Mouse (Mus musculus) forebrain, embryonic 15.5 days (tissue): Measurements from ENCODE around the gene 1700029J07Rik. TPM values are rescaled to one million over a fixed set of nuclear protein-coding genes. Genes with fewer than 3 reads are reported as not detected.

Experiments used
- ATAC-seq: fragments of 200-750 bp; cut with Nextera tagmentation; replicated peaks from 2 replicates; pipeline ENCODE4 v1.8.0; 2017; ENCODE audit warnings: mild to moderate bottlenecking, moderate TSS enrichment, moderate library complexity
- H3K27ac ChIP-seq: fragments of 300-500 bp; sonication (generic); replicated peaks from 2 replicates; pipeline ENCODE4 v1.5.1; 2015; ENCODE audit warnings: mild to moderate bottlenecking, inconsistent platforms
- H3K27me3 ChIP-seq: fragments of 300-500 bp; sonication (generic); 2 replicates; pipeline ENCODE4 v1.6.1; 2015; ENCODE audit warnings: inconsistent platforms
- H3K36me3 ChIP-seq: fragments of 300-500 bp; sonication (generic); 2 replicates; pipeline ENCODE4 v1.6.1; 2015; ENCODE audit warnings: mild to moderate bottlenecking, inconsistent platforms
- H3K4me1 ChIP-seq: fragments of 300-500 bp; sonication (generic); 2 replicates; pipeline ENCODE4 v1.6.1; 2015; ENCODE audit warnings: inconsistent platforms
- H3K4me2 ChIP-seq: fragments of 300-500 bp; sonication (generic); replicated peaks from 2 replicates; pipeline ENCODE4 v1.6.1; 2015; ENCODE audit warnings: mild to moderate bottlenecking, inconsistent platforms
- H3K4me3 ChIP-seq: fragments of 300-500 bp; sonication (generic); 2 replicates; pipeline ENCODE4 v1.5.1; 2015; ENCODE audit warnings: mild to moderate bottlenecking, inconsistent platforms
- H3K9ac ChIP-seq: fragments of 300-500 bp; sonication (generic); replicated peaks from 2 replicates; pipeline ENCODE4 v1.6.1; 2015; ENCODE audit warnings: mild to moderate bottlenecking, inconsistent platforms
- H3K9me3 ChIP-seq: fragments of 300-500 bp; sonication (generic); 2 replicates; pipeline ENCODE4 v1.6.1; 2016; ENCODE audit warnings: inconsistent platforms
- WGBS: fragments of 180-500 bp; shearing (Covaris S2); methylation state at CpG from one replicate; pipeline ENCODE4 v1.1.7; 2015; ENCODE audit warnings: mixed read lengths; 5-methylcytosine and 5-hydroxymethylcytosine counted together
- polyA plus RNA-seq: library from polyadenylated mRNA; unstranded; fragments of >200 nt; fragmentation: Nextera tagmentation; extraction: Ambion mirVana; gene quantifications from 2 replicates; pipeline ENCODE4 v1.2.1, GENCODE M21; 2015

1700029J07Rik gene
- polyA plus RNA-seq, 1 experiment from 2014 or later: 4.4 TPM

- Histone ChIP-seq H3K9me3 (no peaks in the 10 kb centered on the region), H3K27me3 (peaks cover 3% of the 10 kb centered on the region; the same call in 1 of the 2 replicates), H3K9ac (peak within 1 kb of the TSS; percentile 41), H3K4me1 (0 out of 2 replicates have a peak, but pooled peaks cover 7% of the 10 kb centered on the region), H3K27ac (no peak within 1 kb of the TSS), H3K4me2 (peak within 1 kb of the TSS; percentile 54), H3K4me3 (peak within 1 kb of the TSS; percentile 44), H3K36me3 (no peaks in the 10 kb centered on the region)
- under 1% methylated on average over 23 of the region's 23 CpGs for WGBS
- ATAC-seq: peak; percentile 95
These were observed 40.5 kb downstream of the 1700029J07Rik start, which contains the start of gene Ccdc110 for GRCm38 (mm10) chr8:45934582-45935014. Ccdc110 (plus strand) TSS chr8:45934619.

DNA sequence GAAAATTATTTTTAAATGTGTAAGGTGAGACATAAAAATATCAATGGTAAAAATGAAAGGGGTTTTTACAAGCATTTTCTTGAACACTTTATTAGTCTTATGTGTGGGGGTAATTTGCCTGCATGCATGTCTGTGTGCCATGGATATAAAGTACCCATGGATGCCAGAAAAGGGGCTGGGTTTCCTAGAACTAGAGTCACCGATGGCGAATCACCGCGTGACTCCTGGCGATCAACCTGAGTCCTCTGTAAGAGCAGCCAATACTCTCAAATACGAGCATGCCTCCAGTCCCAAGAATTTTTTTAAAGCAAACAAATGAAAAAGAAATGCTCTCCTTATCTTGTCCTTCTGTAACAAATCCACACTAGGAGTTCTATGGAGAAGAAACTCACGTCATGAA lies 52.9 kb downstream of the 1700029J07Rik start:
- Histone ChIP-seq H3K9me3 (no peaks in the 10 kb centered on the region), H3K36me3 (no peaks in the 10 kb centered on the region), H3K4me1 (no peaks in the 10 kb centered on the region), H3K27me3 (no peaks in the 10 kb centered on the region), H3K27ac (no peak overlapping the region), H3K4me2 (no peak overlapping the region), H3K4me3 (no peak overlapping the region), H3K9ac (no peak overlapping the region)
- no peak for ATAC-seq
- 94% methylated on average over 7 of the region's 7 CpGs for WGBS

DNA sequence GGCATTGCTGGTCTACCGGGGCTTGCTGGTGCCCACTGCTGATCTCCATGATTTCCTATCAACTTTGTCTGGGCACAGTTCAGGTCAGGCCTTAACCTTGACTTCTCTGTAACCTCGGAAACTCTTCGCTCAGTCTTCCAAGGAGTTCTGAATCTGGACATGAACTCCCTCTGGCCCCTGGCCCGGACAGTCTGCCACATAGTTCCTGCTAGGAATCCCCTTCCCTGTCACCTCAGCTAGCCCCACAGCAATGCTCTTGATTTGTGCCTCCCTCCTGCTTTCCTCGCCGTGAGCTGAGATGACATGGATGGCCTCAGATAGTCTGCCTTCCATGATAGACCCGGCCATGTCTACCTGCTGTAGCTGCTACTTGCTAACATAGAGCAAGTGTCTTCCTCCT lies 54.7 kb downstream of the 1700029J07Rik start:
- no peaks in the 10 kb centered on the region for H3K4me1 ChIP-seq
- no peak overlapping the region for H3K4me2 ChIP-seq
- no peaks in the 10 kb centered on the region for H3K27me3 ChIP-seq
- H3K9ac ChIP-seq: no peak overlapping the region
- ATAC-seq: no peak
- H3K9me3 ChIP-seq: no peaks in the 10 kb centered on the region
- no peak overlapping the region for H3K4me3 ChIP-seq
- 96% methylated on average over 7 of the region's 7 CpGs for WGBS
- H3K36me3 ChIP-seq: no peaks in the 10 kb centered on the region
- no peak overlapping the region for H3K27ac ChIP-seq

GRCm38 (mm10) chr8:45918891-45919290 lies 56.2 kb downstream of the 1700029J07Rik start:
- H3K4me1 ChIP-seq: no peaks in the 10 kb centered on the region
- no peak for ATAC-seq
- WGBS: 83% methylated on average over 15 of the region's 15 CpGs
- H3K27ac ChIP-seq: no peak overlapping the region
- no peak overlapping the region for H3K4me3 ChIP-seq
- H3K9ac ChIP-seq: no peak overlapping the region
- no peaks in the 10 kb centered on the region for H3K9me3 ChIP-seq
- no peaks in the 10 kb centered on the region for H3K27me3 ChIP-seq
- H3K36me3 ChIP-seq: no peaks in the 10 kb centered on the region
- H3K4me2 ChIP-seq: no peak overlapping the region

GRCm38 (mm10) chr8:45917040-45917679 lies 57.9 kb downstream of the 1700029J07Rik start:
- WGBS: 80% methylated on average over 20 of the region's 20 CpGs
- Histone ChIP-seq H3K9me3 (no peaks in the 10 kb centered on the region), H3K9ac (no peak overlapping the region), H3K27me3 (no peaks in the 10 kb centered on the region), H3K4me3 (no peak overlapping the region), H3K4me2 (no peak overlapping the region), H3K27ac (no peak overlapping the region), H3K36me3 (no peaks in the 10 kb centered on the region), H3K4me1 (no peaks in the 10 kb centered on the region)
- ATAC-seq: no peak

DNA sequence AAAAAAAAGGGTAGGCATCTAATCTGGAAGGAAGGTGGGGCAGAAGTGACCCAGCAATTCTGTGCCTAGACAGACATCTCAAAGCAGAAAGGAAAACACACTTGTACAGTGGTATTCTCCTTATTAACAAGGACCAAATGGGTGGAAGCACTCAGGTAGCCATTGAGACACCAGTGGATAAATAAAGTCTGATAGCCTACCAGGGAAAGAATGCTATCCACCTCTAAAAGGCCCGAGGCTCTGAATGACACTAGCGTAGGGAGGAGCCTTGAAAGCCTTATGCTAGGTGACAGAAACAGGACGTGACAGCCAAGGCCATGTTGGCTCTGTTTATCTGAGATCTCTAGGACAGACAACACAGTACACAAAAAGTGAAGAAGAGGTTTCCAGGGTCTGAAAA lies 58.6 kb downstream of the 1700029J07Rik start:
- no peak overlapping the region for H3K4me2 ChIP-seq
- no peak for ATAC-seq
- WGBS: 87% methylated on average over 3 of the region's 3 CpGs
- no peaks in the 10 kb centered on the region for H3K36me3 ChIP-seq
- no peaks in the 10 kb centered on the region for H3K27me3 ChIP-seq
- H3K4me3 ChIP-seq: no peak overlapping the region
- no peak overlapping the region for H3K27ac ChIP-seq
- H3K4me1 ChIP-seq: no peaks in the 10 kb centered on the region
- no peak overlapping the region for H3K9ac ChIP-seq
- H3K9me3 ChIP-seq: no peaks in the 10 kb centered on the region

- Histone ChIP-seq H3K4me3 (no peak overlapping the region), H3K4me1 (no peaks in the 10 kb centered on the region), H3K9ac (no peak overlapping the region), H3K27ac (no peak overlapping the region), H3K27me3 (no peaks in the 10 kb centered on the region), H3K4me2 (no peak overlapping the region), H3K36me3 (no peaks in the 10 kb centered on the region), H3K9me3 (no peaks in the 10 kb centered on the region)
- 94% methylated on average over 11 of the region's 11 CpGs for WGBS
- no peak for ATAC-seq
These were observed 61.3 kb downstream of the 1700029J07Rik start for GRCm38 (mm10) chr8:45913707-45914106.

DNA sequence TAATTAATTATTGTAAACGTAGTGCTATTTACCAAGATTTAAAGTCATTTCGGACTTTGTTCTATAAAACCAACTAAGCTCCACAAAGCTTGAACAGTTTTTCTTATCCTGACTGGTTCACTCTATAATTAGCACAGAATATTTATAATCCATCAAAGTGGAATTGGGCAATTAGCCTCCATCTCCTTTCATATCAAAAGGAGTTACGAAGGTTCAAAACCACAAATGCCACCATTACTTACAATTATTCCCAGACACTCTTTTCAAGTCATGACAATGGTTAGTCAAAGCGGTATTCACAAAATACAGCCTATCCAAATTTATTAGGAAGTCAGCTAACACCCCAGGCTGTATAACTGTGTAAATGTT lies 68.8 kb downstream of the 1700029J07Rik start:
- no peaks in the 10 kb centered on the region for H3K36me3 ChIP-seq
- no peaks in the 10 kb centered on the region for H3K9me3 ChIP-seq
- WGBS: 10% methylated on average over 4 of the region's 4 CpGs
- no peak overlapping the region for H3K4me3 ChIP-seq
- H3K4me1 ChIP-seq: peaks cover 19% of the 10 kb centered on the region; the same call in 1 of the 2 replicates
- no peak overlapping the region for H3K4me2 ChIP-seq
- H3K27me3 ChIP-seq: peaks cover 4% of the 10 kb centered on the region; the same call in 1 of the 2 replicates
- no peak overlapping the region for H3K27ac ChIP-seq
- no peak overlapping the region for H3K9ac ChIP-seq
- ATAC-seq: 0 out of 2 replicates have a peak, but pooled peaks have one; percentile 24

DNA sequence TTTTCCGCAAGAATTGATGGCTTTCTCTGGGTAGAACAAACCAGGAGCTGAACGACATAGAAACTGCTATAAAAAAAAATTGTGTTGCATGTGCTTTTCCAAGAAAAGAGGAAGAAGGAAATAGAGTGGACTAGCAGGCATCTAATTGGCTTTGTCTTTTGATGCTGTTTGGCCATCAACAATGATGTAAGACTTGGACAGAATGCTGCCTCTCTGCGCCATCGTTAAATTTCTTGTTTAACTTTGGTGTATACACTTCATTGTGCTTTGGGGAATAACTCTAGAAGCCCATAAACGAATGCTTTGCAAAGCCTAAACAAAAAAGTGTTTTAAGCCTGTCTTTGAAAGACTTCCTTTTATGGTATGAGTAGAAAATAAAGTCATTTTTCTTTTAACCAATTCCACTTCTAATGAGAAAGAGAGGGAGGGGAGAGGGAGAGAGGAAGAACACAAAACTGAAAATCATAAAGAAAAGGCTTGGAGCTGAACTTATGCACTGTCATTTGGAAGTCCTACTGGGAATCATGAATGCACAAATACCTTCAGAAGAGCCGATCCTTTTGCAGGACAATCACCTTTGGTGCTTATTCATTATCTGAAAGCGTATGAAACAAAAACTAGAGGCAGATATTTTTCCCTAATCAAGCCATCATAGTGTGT lies 69.3 kb downstream of the 1700029J07Rik start:
- H3K36me3 ChIP-seq: no peaks in the 10 kb centered on the region
- WGBS: 12% methylated on average over 7 of the region's 7 CpGs
- no peak for ATAC-seq

GRCm38 (mm10) chr8:45903659-45904058 lies 71.4 kb downstream of the 1700029J07Rik start:
- no peaks in the 10 kb centered on the region for H3K9me3 ChIP-seq
- 35% methylated on average over 3 of the region's 3 CpGs for WGBS
- no peak for ATAC-seq
- no peak overlapping the region for H3K9ac ChIP-seq
- H3K4me3 ChIP-seq: no peak overlapping the region
- no peaks in the 10 kb centered on the region for H3K36me3 ChIP-seq
- H3K4me2 ChIP-seq: no peak overlapping the region
- H3K4me1 ChIP-seq: peaks cover 19% of the 10 kb centered on the region; the same call in 1 of the 2 replicates
- no peak overlapping the region for H3K27ac ChIP-seq
- peaks cover 4% of the 10 kb centered on the region; the same call in 1 of the 2 replicates for H3K27me3 ChIP-seq

More for the DNA sequence above, 69.3 kb downstream of the 1700029J07Rik start:
- Histone ChIP-seq H3K27ac (no peak overlapping the region), H3K9ac (no peak overlapping the region), H3K4me2 (no peak overlapping the region), H3K9me3 (no peaks in the 10 kb centered on the region), H3K27me3 (peaks cover 4% of the 10 kb centered on the region; the same call in 1 of the 2 replicates), H3K4me3 (no peak overlapping the region), H3K4me1 (peaks cover 19% of the 10 kb centered on the region; the same call in 1 of the 2 replicates)
